Mouse (Mus musculus): Measurements from ENCODE around the gene Ptpra. TPM values are rescaled to one million over a fixed set of nuclear protein-coding genes. Genes with fewer than 3 reads are reported as not detected.

Ptpra gene
- polyA plus RNA-seq, 1 experiment from 2014 or later, result 403 TPM

GRCm38 (mm10) chr2:130454748-130455370 is 4.8 kb downstream of the Ptpra start:
- H3K36me3 ChIP-seq (ENCODE audit: inconsistent target), result no peaks in the 10 kb centered on the region
- H3K4me3 ChIP-seq (ENCODE audit: inconsistent target), result no peak overlapping the region
- no peak overlapping the region for H3K27ac ChIP-seq
- H3K79me2 ChIP-seq (ENCODE audit: inconsistent target), result peaks cover 95% of the 10 kb centered on the region
- WGBS (ENCODE audit: missing documents), result 97% methylated on average over 6 of the region's 6 CpGs

- peaks cover 100% of the 10 kb centered on the region for H3K79me2 ChIP-seq (ENCODE audit: inconsistent target)
- H3K27ac ChIP-seq, result no peak overlapping the region
- no peaks in the 10 kb centered on the region for H3K36me3 ChIP-seq (ENCODE audit: inconsistent target)
- 100% methylated on average over 3 of the region's 3 CpGs for WGBS (ENCODE audit: missing documents)
- H3K4me3 ChIP-seq (ENCODE audit: inconsistent target), result no peak overlapping the region
These were observed 7.8 kb downstream of the Ptpra start for GRCm38 (mm10) chr2:130457871-130458270.

- WGBS (ENCODE audit: missing documents), result 97% methylated on average over 3 of the region's 3 CpGs
- Histone ChIP-seq H3K36me3 (ENCODE audit: inconsistent target) (no peaks in the 10 kb centered on the region), H3K27ac (no peak overlapping the region), H3K79me2 (ENCODE audit: inconsistent target) (peaks cover 100% of the 10 kb centered on the region), H3K4me3 (ENCODE audit: inconsistent target) (no peak overlapping the region)
These were observed 9.5 kb downstream of the Ptpra start for GRCm38 (mm10) chr2:130459576-130459975.

GRCm38 (mm10) chr2:130461287-130462071 is 11.4 kb downstream of the Ptpra start:
- WGBS (ENCODE audit: missing documents), result 41% methylated on average over 15 of the region's 15 CpGs
- no peak overlapping the region for H3K4me3 ChIP-seq (ENCODE audit: inconsistent target)
- H3K27ac ChIP-seq, result no peak overlapping the region
- no peaks in the 10 kb centered on the region for H3K36me3 ChIP-seq (ENCODE audit: inconsistent target)
- peaks cover 100% of the 10 kb centered on the region for H3K79me2 ChIP-seq (ENCODE audit: inconsistent target)

- peaks cover 100% of the 10 kb centered on the region for H3K79me2 ChIP-seq (ENCODE audit: inconsistent target)
- H3K36me3 ChIP-seq (ENCODE audit: inconsistent target), result no peaks in the 10 kb centered on the region
- no peak overlapping the region for H3K4me3 ChIP-seq (ENCODE audit: inconsistent target)
- 50% methylated on average over 1 of the region's 1 CpGs for WGBS (ENCODE audit: missing documents)
- no peak overlapping the region for H3K27ac ChIP-seq
These were observed 16.4 kb downstream of the Ptpra start for GRCm38 (mm10) chr2:130466438-130466837.

GRCm38 (mm10) chr2:130469366-130469765 is 19.3 kb downstream of the Ptpra start:
- no peak overlapping the region for H3K27ac ChIP-seq
- H3K4me3 ChIP-seq (ENCODE audit: inconsistent target), result no peak overlapping the region
- 93% methylated on average over 4 of the region's 4 CpGs for WGBS (ENCODE audit: missing documents)
- H3K79me2 ChIP-seq (ENCODE audit: inconsistent target), result peaks cover 100% of the 10 kb centered on the region
- no peaks in the 10 kb centered on the region for H3K36me3 ChIP-seq (ENCODE audit: inconsistent target)

GRCm38 (mm10) chr2:130469935-130470334 is 19.9 kb downstream of the Ptpra start:
- Histone ChIP-seq H3K36me3 (ENCODE audit: inconsistent target) (no peaks in the 10 kb centered on the region), H3K4me3 (ENCODE audit: inconsistent target) (no peak overlapping the region), H3K79me2 (ENCODE audit: inconsistent target) (peaks cover 100% of the 10 kb centered on the region), H3K27ac (no peak overlapping the region)
- WGBS (ENCODE audit: missing documents), result 100% methylated on average over 2 of the region's 2 CpGs

- Histone ChIP-seq H3K4me3 (ENCODE audit: inconsistent target) (peak overlapping the region; percentile 14; the same call in 1 of the 2 replicates), H3K36me3 (ENCODE audit: inconsistent target) (no peaks in the 10 kb centered on the region), H3K27ac (peak overlapping the region; percentile 81), H3K79me2 (ENCODE audit: inconsistent target) (peaks cover 100% of the 10 kb centered on the region)
- WGBS (ENCODE audit: missing documents), result 0% methylated on average over 6 of the region's 8 CpGs
These were observed 22.9 kb downstream of the Ptpra start for GRCm38 (mm10) chr2:130472908-130473510.

DNA sequence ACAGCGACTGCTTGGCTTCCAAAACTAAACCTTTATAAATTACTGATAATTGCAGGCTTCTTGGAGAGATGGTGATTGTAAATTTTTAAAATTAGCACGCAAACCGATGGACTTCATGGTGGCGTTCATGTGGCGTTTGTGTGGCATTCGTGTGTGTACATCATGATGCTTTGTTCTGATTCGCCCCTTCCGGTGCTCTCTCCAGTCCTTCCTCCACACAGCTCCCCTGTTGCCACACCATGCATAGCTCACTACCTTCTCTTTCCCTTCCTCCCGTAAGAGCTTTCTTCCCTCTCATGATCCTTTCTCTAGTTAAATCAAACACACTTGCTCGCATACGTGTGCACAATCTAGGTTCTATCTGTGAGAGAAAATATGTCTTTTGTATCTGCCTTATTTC is 25.7 kb downstream of the Ptpra start:
- Histone ChIP-seq H3K4me3 (ENCODE audit: inconsistent target) (no peak overlapping the region), H3K79me2 (ENCODE audit: inconsistent target) (peaks cover 100% of the 10 kb centered on the region), H3K27ac (no peak overlapping the region), H3K36me3 (ENCODE audit: inconsistent target) (no peaks in the 10 kb centered on the region)
- 76% methylated on average over 6 of the region's 11 CpGs for WGBS (ENCODE audit: missing documents)

DNA sequence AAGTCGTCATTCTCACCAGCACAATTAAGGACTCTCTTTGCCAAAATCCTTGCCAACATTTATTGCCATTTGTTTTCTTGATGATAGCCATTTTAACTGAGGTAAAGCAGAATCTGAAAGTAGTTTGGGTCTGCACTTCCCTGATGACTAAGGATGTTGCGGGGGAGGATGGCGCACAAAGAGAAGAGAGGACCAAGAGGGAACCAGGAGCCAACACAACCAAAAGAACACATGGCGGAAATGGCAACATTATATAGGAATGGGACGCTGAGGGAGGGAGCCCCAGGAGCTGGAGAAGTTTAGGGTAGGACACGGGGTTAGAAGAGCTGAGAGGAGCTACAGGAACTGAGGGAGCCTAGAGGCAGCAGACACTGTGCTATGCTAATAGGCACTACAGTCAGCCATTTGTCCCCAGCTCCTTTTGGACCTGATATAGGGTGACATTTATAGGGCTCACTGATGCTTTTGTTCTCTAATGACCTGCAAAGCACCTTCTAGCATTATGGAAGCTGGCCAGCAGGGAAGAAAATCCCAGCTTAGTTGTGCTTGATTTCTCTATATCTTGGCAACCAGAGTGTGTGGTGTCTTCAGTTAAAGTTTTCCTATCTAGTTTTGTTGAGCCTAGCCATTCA is 26.7 kb downstream of the Ptpra start:
- Histone ChIP-seq H3K4me3 (ENCODE audit: inconsistent target) (no peak overlapping the region), H3K36me3 (ENCODE audit: inconsistent target) (no peaks in the 10 kb centered on the region), H3K79me2 (ENCODE audit: inconsistent target) (peaks cover 100% of the 10 kb centered on the region), H3K27ac (0 out of 2 replicates have a peak overlapping the region, but pooled peaks have one; percentile 7)
- 76% methylated on average over 6 of the region's 6 CpGs for WGBS (ENCODE audit: missing documents)

GRCm38 (mm10) chr2:130482177-130482576 is 32.1 kb downstream of the Ptpra start:
- H3K27ac ChIP-seq, result no peak overlapping the region
- H3K36me3 ChIP-seq (ENCODE audit: inconsistent target), result no peaks in the 10 kb centered on the region
- peaks cover 100% of the 10 kb centered on the region for H3K79me2 ChIP-seq (ENCODE audit: inconsistent target)
- no peak overlapping the region for H3K4me3 ChIP-seq (ENCODE audit: inconsistent target)
- WGBS (ENCODE audit: missing documents), result 98% methylated on average over 4 of the region's 4 CpGs

DNA sequence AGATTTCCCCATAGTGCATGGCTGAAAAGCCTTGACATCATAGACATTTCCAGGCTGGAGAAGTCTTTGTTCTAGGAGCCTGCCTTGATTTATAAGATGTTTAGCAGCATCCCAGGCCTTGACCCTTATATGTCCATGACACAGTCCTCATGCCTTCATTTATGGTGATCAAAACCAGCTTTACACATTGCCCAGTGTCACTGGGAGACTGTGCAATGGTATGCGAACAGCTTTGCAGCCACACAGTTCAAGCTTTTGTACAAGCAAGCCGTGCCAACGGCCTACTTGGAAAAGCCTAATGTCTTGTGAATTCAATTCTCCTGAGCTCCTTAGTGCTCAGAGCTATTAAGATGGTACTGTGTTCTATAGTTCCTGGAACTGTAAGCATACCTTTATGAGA is 32.6 kb downstream of the Ptpra start:
- no peak overlapping the region for H3K4me3 ChIP-seq (ENCODE audit: inconsistent target)
- 98% methylated on average over 3 of the region's 3 CpGs for WGBS (ENCODE audit: missing documents)
- peaks cover 100% of the 10 kb centered on the region for H3K79me2 ChIP-seq (ENCODE audit: inconsistent target)
- H3K36me3 ChIP-seq (ENCODE audit: inconsistent target), result no peaks in the 10 kb centered on the region
- no peak overlapping the region for H3K27ac ChIP-seq

DNA sequence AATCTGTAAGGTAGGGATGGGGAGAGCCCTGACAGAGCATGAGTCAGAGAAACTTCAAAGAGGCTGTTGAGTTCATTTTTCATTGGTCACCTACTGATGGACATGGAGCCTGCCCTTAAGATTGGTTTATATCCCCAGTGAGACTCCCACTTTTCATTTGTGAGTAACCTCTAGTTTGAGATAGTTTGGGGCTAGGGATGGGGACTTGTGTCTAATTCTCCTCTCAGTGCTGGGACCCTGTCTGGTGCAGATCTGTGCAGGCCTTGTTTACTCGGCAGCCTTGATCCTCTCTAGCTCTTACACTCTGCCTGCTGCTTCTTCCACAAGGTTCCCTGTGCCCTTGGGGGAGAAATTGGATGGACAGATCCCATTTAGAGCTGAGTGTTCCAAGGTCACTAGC is 34.1 kb downstream of the Ptpra start:
- no peak overlapping the region for H3K27ac ChIP-seq
- WGBS (ENCODE audit: missing documents), result 100% methylated on average over 1 of the region's 1 CpGs
- H3K79me2 ChIP-seq (ENCODE audit: inconsistent target), result peaks cover 94% of the 10 kb centered on the region
- no peaks in the 10 kb centered on the region for H3K36me3 ChIP-seq (ENCODE audit: inconsistent target)
- H3K4me3 ChIP-seq (ENCODE audit: inconsistent target), result no peak overlapping the region

GRCm38 (mm10) chr2:130488002-130488401 is 37.9 kb downstream of the Ptpra start:
- no peak overlapping the region for H3K4me3 ChIP-seq (ENCODE audit: inconsistent target)
- no peaks in the 10 kb centered on the region for H3K36me3 ChIP-seq (ENCODE audit: inconsistent target)
- WGBS (ENCODE audit: missing documents), result 79% methylated on average over 2 of the region's 2 CpGs
- peak overlapping the region; percentile 97 for H3K27ac ChIP-seq
- H3K79me2 ChIP-seq (ENCODE audit: inconsistent target), result peaks cover 81% of the 10 kb centered on the region

DNA sequence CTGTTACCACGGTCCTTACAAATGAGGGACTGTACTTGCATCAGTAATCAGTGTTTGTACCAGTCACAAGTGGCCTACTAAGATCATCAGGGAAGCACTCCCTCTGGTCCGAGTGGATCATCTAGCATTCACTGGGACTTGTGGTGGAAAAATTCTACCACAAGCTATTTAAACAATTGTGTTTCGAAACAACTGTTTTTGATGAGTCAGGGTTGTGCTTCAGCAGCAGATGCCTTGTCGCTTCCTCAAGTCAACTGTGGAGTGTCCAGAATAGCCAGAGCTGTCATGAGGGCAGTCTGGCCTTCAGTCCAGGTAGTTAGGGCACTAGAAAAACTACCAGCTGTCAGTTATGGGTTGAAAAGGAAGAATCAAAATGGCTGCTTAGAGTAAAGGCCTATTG is 38.5 kb downstream of the Ptpra start:
- Histone ChIP-seq H3K4me3 (ENCODE audit: inconsistent target) (no peak overlapping the region), H3K79me2 (ENCODE audit: inconsistent target) (peaks cover 81% of the 10 kb centered on the region), H3K36me3 (ENCODE audit: inconsistent target) (no peaks in the 10 kb centered on the region), H3K27ac (peak overlapping the region; percentile 97)
- WGBS (ENCODE audit: missing documents), result 13% methylated on average over 4 of the region's 4 CpGs

All from macrophage (primary cell).